Mouse (Mus musculus): ENCODE data around the gene Lrrc36. TPM values are rescaled to one million over a fixed set of nuclear protein-coding genes. Genes with fewer than 3 reads are reported as not detected.

The Lrrc36 gene
- total and polyA plus RNA-seq, 3 experiments = 0.19 to 0.34 (median 0.26) TPM

DNA sequence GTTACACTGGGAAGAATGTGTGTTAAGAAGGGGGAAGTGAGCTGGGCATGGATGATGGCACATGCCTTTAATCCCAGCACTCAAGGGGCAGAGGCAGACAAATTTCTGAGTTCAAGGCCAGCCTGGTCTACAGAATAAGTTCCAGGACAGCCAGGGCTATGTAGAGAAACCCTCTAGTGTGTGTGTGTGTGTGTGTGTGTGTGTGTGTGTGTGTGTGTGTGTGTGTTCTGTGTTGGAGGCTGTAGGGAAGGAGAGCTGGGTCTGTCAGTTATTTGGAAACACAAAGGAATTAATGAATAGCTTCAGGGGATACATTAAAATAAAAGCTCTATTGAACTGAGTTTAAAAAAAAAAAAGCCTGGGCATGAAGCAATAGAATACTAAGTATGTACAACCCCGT is 37.6 kb downstream of the Lrrc36 start:
- Histone ChIP-seq H3K9ac (ENCODE audit: insufficient read depth, low read depth) (no peak overlapping the region), H3K27me3 (replicated peaks) (no peaks in the 10 kb centered on the region), H3K79me2 (replicated peaks; ENCODE audit: control insufficient read depth, extremely low read depth, insufficient read depth, poor library complexity, severe bottlenecking) (no peaks in the 10 kb centered on the region), H3K9me3 (replicated peaks; ENCODE audit: low read length) (no peaks in the 10 kb centered on the region), H3K27ac (ENCODE audit: insufficient read depth, low read depth) (no peak overlapping the region), H3K36me3 (replicated peaks in 1 of 2; ENCODE audit: control insufficient read depth in 1 of 2, insufficient read depth in 1 of 2, low read length in 1 of 2) (no peaks in the 10 kb centered on the region), H3K4me3 (replicated peaks in 1 of 3; ENCODE audit: low read depth in 2 of 3, low read length in 2 of 3, poor library complexity in 1 of 3) (no peak overlapping the region), H3K4me2 (ENCODE audit: insufficient read depth, low read depth, poor library complexity, severe bottlenecking) (no peak overlapping the region), H3K4me1 (ENCODE audit: control insufficient read depth in 1 of 2, insufficient read depth in 2 of 2) (peaks cover 2 to 18% of the 10 kb centered on the region in 2 experiments; a peak in 3 of 4 replicates)
- DNase-seq (ENCODE audit: extremely low read depth) = no peak
- TF ChIP-seq USF2 (conservative IDR thresholded peaks at IDR 0.05; ENCODE audit: low read depth, low read length) = no peak
- no peak for TF ChIP-seq NRF1 (IDR thresholded peaks at IDR 0.05; ENCODE audit: low read depth, low read length)
- TF ChIP-seq RAD21 (IDR thresholded peaks at IDR 0.05; ENCODE audit: low read depth, low read length) = no peak
- no peak for TF ChIP-seq ZC3H11A (IDR thresholded peaks at IDR 0.05; ENCODE audit: low read depth, low read length)
- no peak for TF ChIP-seq JUN (IDR thresholded peaks at IDR 0.05; ENCODE audit: insufficient read depth, low read depth, low read length)
- no peak for TF ChIP-seq POLR2A (IDR thresholded peaks at IDR 0.05; ENCODE audit: low read depth, low read length)
- no peak for TF ChIP-seq CHD1 (IDR thresholded peaks at IDR 0.05; ENCODE audit: low read depth, low read length)
- no peak for TF ChIP-seq USF1 (IDR thresholded peaks at IDR 0.05; ENCODE audit: low read depth, low read length)
- no peak for TF ChIP-seq MAFK (IDR thresholded peaks at IDR 0.05; ENCODE audit: insufficient replicate concordance, low read length)
- no peak for TF ChIP-seq IRF4 (IDR thresholded peaks at IDR 0.05; ENCODE audit: low read depth, low read length)
- dilution Hi-C loops (cut with MboI; ENCODE audit: extremely low pct_ligation_motif_present, extremely low pct_unique_long_range_greater_than_20kb, low sequenced_read_pairs) = no loop called here
- in situ Hi-C loops (cut with MboI; ENCODE audit: low pct_ligation_motif_present, low pct_unique_long_range_greater_than_20kb, low sequenced_read_pairs) = no loop called here

DNA sequence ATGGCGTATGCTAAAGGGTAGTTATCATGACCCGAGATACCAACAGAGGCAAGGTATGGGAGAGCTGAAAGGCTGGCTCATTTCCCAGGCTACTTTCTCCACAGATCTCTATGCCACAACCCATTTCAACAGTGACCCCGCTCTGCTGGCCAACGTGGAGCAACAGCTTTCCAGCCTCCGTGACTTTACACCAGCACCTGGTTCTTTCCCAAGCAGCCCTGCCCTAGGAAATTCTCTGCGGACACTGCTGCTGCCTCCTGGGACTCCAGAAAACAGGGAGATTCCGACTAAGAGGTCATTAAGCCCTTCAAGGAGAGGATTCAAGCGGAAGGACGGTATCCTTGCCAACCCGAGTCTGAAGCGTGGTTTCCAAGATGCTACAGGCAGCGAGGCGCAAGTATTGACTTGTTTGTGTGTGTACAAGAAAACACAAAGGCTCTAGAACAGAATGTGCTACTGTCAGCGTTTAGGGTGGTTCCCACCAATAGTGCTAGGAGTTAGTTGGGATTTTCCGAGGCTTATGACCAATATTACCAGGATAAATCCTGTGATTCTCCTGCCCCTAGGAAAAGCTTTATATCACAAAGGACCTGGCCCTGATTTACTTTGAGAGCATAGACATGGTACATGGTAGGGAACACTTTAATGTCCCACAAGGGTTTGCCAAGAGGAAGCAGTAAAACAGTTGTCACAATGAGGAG is 38.7 kb downstream of the Lrrc36 start:
- no peak for DNase-seq (ENCODE audit: extremely low read depth)
- no peak overlapping the region for H3K4me2 ChIP-seq (ENCODE audit: insufficient read depth, low read depth, poor library complexity, severe bottlenecking)
- H3K4me3 ChIP-seq (replicated peaks in 1 of 3; ENCODE audit: low read depth in 2 of 3, low read length in 2 of 3, poor library complexity in 1 of 3) = no peak overlapping the region
- H3K79me2 ChIP-seq (replicated peaks; ENCODE audit: control insufficient read depth, extremely low read depth, insufficient read depth, poor library complexity, severe bottlenecking) = no peaks in the 10 kb centered on the region
- no peaks in the 10 kb centered on the region for H3K9me3 ChIP-seq (replicated peaks; ENCODE audit: low read length)
- H3K36me3 ChIP-seq (replicated peaks in 1 of 2; ENCODE audit: control insufficient read depth in 1 of 2, insufficient read depth in 1 of 2, low read length in 1 of 2) = no peaks in the 10 kb centered on the region
- dilution Hi-C loops (cut with MboI; ENCODE audit: extremely low pct_ligation_motif_present, extremely low pct_unique_long_range_greater_than_20kb, low sequenced_read_pairs) (no loop called here), in situ Hi-C loops (cut with MboI; ENCODE audit: low pct_ligation_motif_present, low pct_unique_long_range_greater_than_20kb, low sequenced_read_pairs) (no loop called here)
- TF ChIP-seq CHD2 (IDR thresholded peaks at IDR 0.05; ENCODE audit: low read length) (no peak), PAX5 (IDR thresholded peaks at IDR 0.05; ENCODE audit: low read length) (no peak), MEF2A (IDR thresholded peaks at IDR 0.05; ENCODE audit: borderline replicate concordance, low read depth, low read length) (no peak)
- H3K27ac ChIP-seq (ENCODE audit: insufficient read depth, low read depth) = no peak overlapping the region
- peaks cover 0 to 12% of the 10 kb centered on the region in 2 experiments; a peak in 2 of 4 replicates for H3K4me1 ChIP-seq (ENCODE audit: control insufficient read depth in 1 of 2, insufficient read depth in 2 of 2)
- no peaks in the 10 kb centered on the region for H3K27me3 ChIP-seq (replicated peaks)
- no peak overlapping the region for H3K9ac ChIP-seq (ENCODE audit: insufficient read depth, low read depth)

GRCm38 (mm10) chr8:105453296-105453695 is 39.9 kb downstream of the Lrrc36 start:
- no peak overlapping the region for H3K4me2 ChIP-seq (ENCODE audit: insufficient read depth, low read depth, poor library complexity, severe bottlenecking)
- no peaks in the 10 kb centered on the region for H3K27me3 ChIP-seq (replicated peaks)
- DNase-seq (ENCODE audit: extremely low read depth) = peak; percentile 7
- no peaks in the 10 kb centered on the region for H3K9me3 ChIP-seq (replicated peaks; ENCODE audit: low read length)
- H3K9ac ChIP-seq (ENCODE audit: insufficient read depth, low read depth) = no peak overlapping the region
- TF ChIP-seq SMC3 (IDR thresholded peaks at IDR 0.05; ENCODE audit: low read depth, low read length) (peak; percentile 10; the same call in 1 of the 2 replicates), RAD21 (IDR thresholded peaks at IDR 0.05; ENCODE audit: low read depth, low read length) (peak; percentile 37), ZMIZ1 (IDR thresholded peaks at IDR 0.05; ENCODE audit: low read depth, low read length) (no peak), ZNF384 (IDR thresholded peaks at IDR 0.05; ENCODE audit: low read depth, low read length) (peak; percentile 99), POLR2AphosphoS2 (IDR thresholded peaks at IDR 0.05; ENCODE audit: low read depth, low read length) (no peak), MAX (IDR thresholded peaks at IDR 0.05; ENCODE audit: low read length) (no peak), BHLHE40 (IDR thresholded peaks at IDR 0.05; ENCODE audit: low read depth, low read length) (no peak), CTCF (conservative IDR thresholded peaks at IDR 0.05 in 1 of 2, IDR thresholded peaks at IDR 0.05 in 1 of 2; ENCODE audit: low read depth in 2 of 2, low read length in 2 of 2) (peak in 1 of 2 experiments; percentile 61; a peak in 2 of 4 replicates)
- peaks cover 0 to 12% of the 10 kb centered on the region in 2 experiments; a peak in 2 of 4 replicates for H3K4me1 ChIP-seq (ENCODE audit: control insufficient read depth in 1 of 2, insufficient read depth in 2 of 2)
- in situ Hi-C loops (cut with MboI; ENCODE audit: low pct_ligation_motif_present, low pct_unique_long_range_greater_than_20kb, low sequenced_read_pairs) = no loop called here
- H3K36me3 ChIP-seq (replicated peaks in 1 of 2; ENCODE audit: control insufficient read depth in 1 of 2, insufficient read depth in 1 of 2, low read length in 1 of 2) = no peaks in the 10 kb centered on the region
- dilution Hi-C loops (cut with MboI; ENCODE audit: extremely low pct_ligation_motif_present, extremely low pct_unique_long_range_greater_than_20kb, low sequenced_read_pairs) = no loop called here
- no peak overlapping the region for H3K27ac ChIP-seq (ENCODE audit: insufficient read depth, low read depth)
- H3K4me3 ChIP-seq (replicated peaks in 1 of 3; ENCODE audit: low read depth in 2 of 3, low read length in 2 of 3, poor library complexity in 1 of 3) = no peak overlapping the region
- H3K79me2 ChIP-seq (replicated peaks; ENCODE audit: control insufficient read depth, extremely low read depth, insufficient read depth, poor library complexity, severe bottlenecking) = no peaks in the 10 kb centered on the region
